Mouse (Mus musculus) kidney, adult 2 months (tissue): ENCODE data around the gene Cpeb4. TPM values are rescaled to one million over a fixed set of nuclear protein-coding genes. Genes with fewer than 3 reads are reported as not detected.

ENCODE experiments used
- DNase-seq: peaks from one replicate; pipeline ENCODE4 v3.0.0; 2021
- H3K27ac ChIP-seq: fragments of 200-500 bp; 2 replicates; pipeline ENCODE4 v1.5.1; 2012; ENCODE audit warnings: low read depth, low read length, control low read depth, inconsistent platforms; ENCODE audit not compliant: insufficient read depth
- H3K27me3 ChIP-seq: fragments of 200-500 bp; replicated peaks from 2 replicates; pipeline ENCODE4 v1.6.1; 2012; ENCODE audit warnings: mild to moderate bottlenecking, moderate library complexity, low read length, inconsistent platforms; ENCODE audit not compliant: control insufficient read depth, insufficient read depth
- H3K36me3 ChIP-seq: fragments of 200-500 bp; 2 replicates; pipeline ENCODE4 v1.6.1; 2012; ENCODE audit warnings: mild to moderate bottlenecking, moderate library complexity, low read length, inconsistent platforms; ENCODE audit not compliant: control insufficient read depth, insufficient read depth
- H3K4me1 ChIP-seq: fragments of 200-500 bp; 2 replicates; pipeline ENCODE4 v1.6.1; 2011; ENCODE audit warnings: low read length; ENCODE audit not compliant: control insufficient read depth, insufficient read depth
- H3K4me3 ChIP-seq: fragments of 200-500 bp; 2 replicates; pipeline ENCODE4 v1.5.1; 2011; ENCODE audit warnings: mild to moderate bottlenecking, low read depth, low read length, control low read depth; ENCODE audit not compliant: insufficient read depth
- CTCF ChIP-seq: fragments of 200-500 bp; conservative IDR thresholded peaks from 2 replicates; pipeline ENCODE4 v1.5.1; 2011; ENCODE audit warnings: low read depth, mild to moderate bottlenecking, control low read depth, low read length, moderate library complexity, mixed read lengths; ENCODE audit not compliant: insufficient read depth, insufficient read length
- POLR2A ChIP-seq: fragments of 200-500 bp; IDR thresholded peaks from one replicate; pipeline ENCODE4 v1.6.1; 2011; ENCODE audit warnings: low read depth, low read length, control low read depth
- WGBS: fragments of 180-500 bp; shearing (Covaris S2); methylation state at CpG from one replicate; pipeline ENCODE4 v1.1.7; 2018; 5-methylcytosine and 5-hydroxymethylcytosine counted together
- polyA plus RNA-seq: library from polyadenylated mRNA; depleted of rRNA; stranded (reverse); fragments of >200 nt; gene quantifications from 2 replicates; pipeline ENCODE4 v1.2.3, GENCODE M21; 2012

The Cpeb4 gene
- polyA plus RNA-seq, 1 experiment = 30.0 TPM

DNA sequence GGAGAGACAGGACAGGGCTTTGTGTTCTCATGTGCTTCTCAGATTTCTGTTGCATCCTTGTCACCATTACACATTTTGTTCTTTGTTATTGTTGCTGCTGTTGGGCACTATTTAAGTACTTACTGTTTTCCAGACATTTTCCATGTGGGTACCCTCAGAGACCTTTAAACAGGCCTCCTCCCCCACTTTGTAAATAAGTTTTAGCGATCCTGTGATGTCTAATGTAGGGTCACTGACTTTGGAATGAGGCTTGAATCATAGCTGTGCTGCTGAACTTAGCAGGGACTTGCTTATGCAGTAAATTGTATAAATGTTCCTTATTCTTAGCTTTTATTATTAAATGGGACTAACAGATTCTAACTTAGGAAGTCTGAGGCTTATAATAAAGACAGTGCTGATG lies 13.8 kb downstream of the Cpeb4 start:
- WGBS = 25% methylated on average over 1 of the region's 1 CpGs
- Histone ChIP-seq H3K27me3 (no peaks in the 10 kb centered on the region), H3K36me3 (peaks cover 2% of the 10 kb centered on the region; the same call in 1 of the 2 replicates), H3K4me1 (peaks cover 25% of the 10 kb centered on the region), H3K27ac (peak overlapping the region; percentile 60), H3K4me3 (no peak overlapping the region)
- TF ChIP-seq POLR2A = no peak
- TF ChIP-seq CTCF = no peak
- no peak for DNase-seq

DNA sequence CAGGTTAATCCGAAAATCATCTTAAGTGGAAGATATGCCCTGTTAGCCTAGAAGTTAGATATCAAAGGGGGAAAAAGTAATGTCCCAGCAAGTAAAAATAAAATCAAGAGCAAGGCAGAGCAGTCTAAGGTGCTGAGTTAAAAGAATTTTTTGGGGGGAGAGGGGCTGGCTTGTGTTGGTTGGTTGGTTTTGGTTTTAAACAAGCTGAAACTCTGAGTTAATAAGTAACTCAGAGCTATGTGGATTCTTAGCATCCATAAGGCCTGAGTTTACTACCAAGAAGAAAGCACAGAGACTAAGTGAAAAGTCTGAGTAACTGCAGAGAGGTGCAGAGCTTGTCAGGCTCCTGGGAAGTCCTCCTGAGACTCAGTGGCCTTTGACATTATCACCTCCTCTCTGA lies 16.2 kb downstream of the Cpeb4 start:
- Histone ChIP-seq H3K4me1 (peaks cover 25% of the 10 kb centered on the region), H3K36me3 (peaks cover 7% of the 10 kb centered on the region), H3K27me3 (no peaks in the 10 kb centered on the region), H3K27ac (peak overlapping the region; percentile 78), H3K4me3 (no peak overlapping the region)
- WGBS = 33% methylated on average over 1 of the region's 1 CpGs
- TF ChIP-seq CTCF = no peak
- TF ChIP-seq POLR2A = no peak
- DNase-seq = peak; percentile 65

DNA sequence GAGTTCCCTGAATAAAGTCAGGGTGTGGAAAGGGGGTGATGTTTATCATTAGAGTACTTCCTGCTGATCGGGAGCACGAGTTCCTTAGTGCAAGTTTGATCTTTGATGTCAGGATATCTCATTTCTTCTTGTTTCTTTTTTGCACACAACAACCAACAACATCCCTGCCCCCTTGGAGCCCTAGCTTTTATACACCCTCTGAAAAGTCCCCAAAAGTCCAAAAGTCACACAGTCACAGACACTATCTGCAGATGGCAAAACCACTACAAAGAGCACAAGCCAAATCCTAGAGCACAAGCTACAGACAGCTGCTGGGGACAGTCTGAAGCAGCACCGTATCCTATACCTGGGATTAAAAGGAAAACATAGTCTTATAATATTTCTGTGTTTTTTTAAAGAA lies 20.1 kb downstream of the Cpeb4 start:
- TF ChIP-seq CTCF (no peak), POLR2A (no peak)
- no peaks in the 10 kb centered on the region for H3K27me3 ChIP-seq
- no peak for DNase-seq
- H3K27ac ChIP-seq = peak overlapping the region; percentile 19; the same call in 1 of the 2 replicates
- peaks cover 21% of the 10 kb centered on the region for H3K4me1 ChIP-seq
- 29% methylated on average over 3 of the region's 3 CpGs for WGBS
- H3K36me3 ChIP-seq = peaks cover 7% of the 10 kb centered on the region
- no peak overlapping the region for H3K4me3 ChIP-seq

DNA sequence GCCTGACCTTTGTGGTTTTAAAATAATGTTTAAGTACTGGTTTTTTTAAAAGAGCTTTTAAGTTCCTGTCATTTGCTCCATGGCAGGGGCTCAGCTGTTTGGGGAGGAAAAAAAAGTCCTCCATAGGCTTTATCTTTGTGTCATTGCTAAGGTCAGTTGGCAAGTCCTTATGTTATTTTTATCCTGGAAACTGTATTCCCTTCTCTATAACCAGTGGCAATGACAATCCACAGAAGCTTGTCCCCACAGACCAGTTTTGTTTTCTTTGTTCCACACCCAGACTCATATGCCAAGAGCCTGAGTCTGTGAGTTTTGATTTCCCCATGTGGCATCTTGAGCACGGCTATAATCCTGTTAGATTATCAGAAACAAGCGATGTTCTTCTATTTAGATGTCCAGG lies 21.6 kb downstream of the Cpeb4 start:
- no peak for TF ChIP-seq POLR2A
- TF ChIP-seq CTCF = no peak
- no peak for DNase-seq
- H3K4me3 ChIP-seq = no peak overlapping the region
- H3K36me3 ChIP-seq = peaks cover 7% of the 10 kb centered on the region
- H3K27me3 ChIP-seq = no peaks in the 10 kb centered on the region
- 45% methylated on average over 2 of the region's 2 CpGs for WGBS
- H3K4me1 ChIP-seq = peaks cover 20% of the 10 kb centered on the region
- peak overlapping the region; percentile 23; the same call in 1 of the 2 replicates for H3K27ac ChIP-seq

DNA sequence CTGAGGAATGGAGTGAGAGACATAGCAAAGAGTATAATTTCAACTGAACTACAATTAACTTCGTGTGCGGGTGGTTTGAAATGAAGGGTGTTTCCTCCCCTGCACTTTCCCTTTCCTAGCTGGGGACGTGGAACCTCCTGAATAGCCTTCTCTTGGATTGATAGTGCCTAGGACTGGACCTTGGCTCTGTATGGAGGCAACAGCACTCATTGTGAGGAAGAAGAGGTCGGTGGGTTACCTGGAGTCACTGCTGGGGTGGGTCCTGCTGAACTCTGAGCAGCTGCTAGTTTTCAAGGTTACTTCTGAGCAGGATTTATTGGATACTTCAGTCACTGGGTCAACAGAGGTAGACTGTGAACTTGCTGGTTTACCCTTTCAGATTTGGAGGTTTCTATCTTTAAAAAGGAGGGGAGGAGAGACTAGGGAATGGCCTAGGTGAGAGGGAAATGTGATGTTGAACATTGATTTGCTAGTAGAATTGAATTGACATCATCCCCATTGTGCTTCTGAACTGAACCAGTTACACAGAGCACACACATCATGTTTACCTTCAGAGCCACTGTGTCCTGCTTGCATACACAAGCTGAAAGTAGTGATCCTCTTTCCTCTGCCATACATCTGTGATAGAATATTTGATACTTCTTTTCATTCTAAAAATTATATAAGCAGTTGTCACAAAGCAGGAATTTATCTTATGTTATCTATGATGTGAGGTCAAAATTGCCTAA lies 24.2 kb downstream of the Cpeb4 start:
- no peaks in the 10 kb centered on the region for H3K27me3 ChIP-seq
- DNase-seq = no peak
- no peak for TF ChIP-seq CTCF
- TF ChIP-seq POLR2A = no peak
- 36% methylated on average over 4 of the region's 4 CpGs for WGBS
- H3K27ac ChIP-seq = no peak overlapping the region
- H3K4me3 ChIP-seq = no peak overlapping the region
- peaks cover 26% of the 10 kb centered on the region for H3K4me1 ChIP-seq
- H3K36me3 ChIP-seq = peaks cover 7% of the 10 kb centered on the region

DNA sequence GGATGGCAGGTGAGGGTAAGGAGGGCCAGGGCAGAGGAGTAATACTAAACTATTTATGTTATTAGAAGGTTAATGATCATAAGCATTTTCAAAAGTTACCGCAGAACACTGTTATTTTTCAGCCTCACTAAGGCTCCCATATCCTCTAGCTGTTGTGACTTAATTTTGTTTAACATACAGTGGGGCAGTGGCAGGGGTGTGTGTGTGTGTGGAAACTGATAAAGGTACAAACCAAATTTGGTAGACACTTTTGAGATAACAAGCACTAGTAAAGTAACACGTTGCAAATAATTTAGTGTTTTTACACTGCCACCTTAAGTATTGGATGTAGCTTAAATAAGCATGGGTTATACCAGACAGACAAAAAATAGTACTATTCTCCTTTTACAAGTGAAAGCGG lies 24.9 kb downstream of the Cpeb4 start:
- Histone ChIP-seq H3K36me3 (peaks cover 7% of the 10 kb centered on the region), H3K4me3 (no peak overlapping the region), H3K27ac (no peak overlapping the region), H3K27me3 (no peaks in the 10 kb centered on the region), H3K4me1 (peaks cover 26% of the 10 kb centered on the region)
- no peak for TF ChIP-seq CTCF
- no peak for TF ChIP-seq POLR2A
- no peak for DNase-seq
- 75% methylated on average over 3 of the region's 3 CpGs for WGBS

DNA sequence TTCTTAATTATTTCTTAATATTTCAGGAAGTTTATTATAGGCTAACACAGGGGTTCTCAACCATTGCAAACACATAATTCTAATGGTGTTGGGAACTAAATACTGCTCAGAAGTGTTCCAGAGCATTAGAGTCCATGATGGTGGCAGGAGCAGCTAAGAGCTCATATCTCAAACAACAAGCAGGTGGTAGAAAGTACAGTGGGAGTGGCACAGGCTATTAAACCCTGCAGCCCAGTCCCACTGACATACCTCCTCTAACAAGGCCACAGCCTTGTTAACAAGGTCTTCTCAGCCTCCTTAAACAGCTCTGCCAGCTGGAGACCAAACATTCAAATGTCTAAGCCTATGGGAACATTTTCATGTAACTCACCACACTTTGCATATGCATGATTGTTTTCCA lies 27.2 kb downstream of the Cpeb4 start:
- TF ChIP-seq CTCF (no peak), POLR2A (no peak)
- H3K4me3 ChIP-seq = no peak overlapping the region

More for the DNA sequence above, 27.2 kb downstream of the Cpeb4 start:
- no peak for DNase-seq
- Histone ChIP-seq H3K27me3 (no peaks in the 10 kb centered on the region), H3K27ac (peak overlapping the region; percentile 50; the same call in 1 of the 2 replicates), H3K4me1 (peaks cover 23% of the 10 kb centered on the region), H3K36me3 (peaks cover 6% of the 10 kb centered on the region)
